Mouse (Mus musculus) gastrocnemius, postnatal 14 days (tissue): ENCODE measurements at regions not wholly inside any gene's neighbourhood (a gene's known extent, or its start where the extent isn't known, plus 50 kb on each side); places are given as distances from the start of the nearest gene placed in this dataset.

Experiments
- DNase-seq: peaks from one replicate; pipeline ENCODE4 v3.0.0; 2021; ENCODE audit warnings: mixed read lengths
- intact Hi-C: fragments of 180-260 bp; cut with DNase I; formaldehyde crosslinking; loops from one replicate; pipeline ENCODE4 v1.15.1; 2025; ENCODE audit warnings: low total_unique reads

DNA sequence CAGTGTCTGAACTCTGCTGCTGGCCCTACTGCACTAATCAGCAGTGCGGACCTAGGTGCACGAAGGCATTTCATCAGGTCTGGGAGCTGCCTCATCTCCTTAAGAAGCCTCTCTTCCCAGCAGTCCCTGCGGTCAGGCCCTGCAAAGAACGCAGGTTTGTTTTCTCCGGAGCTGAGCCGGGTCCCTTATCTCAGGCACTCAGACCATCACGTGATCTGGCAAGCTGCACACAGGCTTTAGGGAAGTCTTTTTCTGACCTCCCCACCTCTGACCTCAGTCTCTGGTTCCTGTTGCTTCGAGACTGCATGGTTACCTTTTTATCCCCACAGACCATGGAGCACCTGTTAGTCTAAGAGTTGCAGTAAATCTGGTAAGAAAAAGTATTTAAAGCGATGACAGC, 59.8 kb upstream of the Cpeb4 start:
- DNase-seq, result no peak
- intact Hi-C loops, result no loop called here

DNA sequence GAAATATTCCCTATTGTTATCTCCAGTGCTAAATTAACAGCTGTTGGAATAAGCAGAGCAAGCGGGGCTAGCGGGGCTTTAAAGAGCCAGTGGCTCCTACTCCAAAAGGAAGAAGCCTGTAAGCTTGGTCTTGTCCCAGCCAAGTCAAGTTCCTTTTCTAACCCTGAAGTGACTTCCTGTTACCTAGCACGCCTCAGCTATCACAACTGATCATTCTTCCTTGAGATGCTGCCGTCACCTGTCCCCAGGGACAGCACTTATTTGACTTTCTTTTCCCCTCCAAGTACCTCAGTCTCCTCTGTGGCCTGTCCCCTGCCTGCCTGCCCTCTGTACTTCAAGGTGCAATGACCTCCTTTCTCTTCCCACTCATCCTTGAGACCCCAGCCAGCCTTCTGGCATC, 57.4 kb upstream of the Cpeb4 start:
- intact Hi-C loops, result no loop called here
- no peak for DNase-seq

DNA sequence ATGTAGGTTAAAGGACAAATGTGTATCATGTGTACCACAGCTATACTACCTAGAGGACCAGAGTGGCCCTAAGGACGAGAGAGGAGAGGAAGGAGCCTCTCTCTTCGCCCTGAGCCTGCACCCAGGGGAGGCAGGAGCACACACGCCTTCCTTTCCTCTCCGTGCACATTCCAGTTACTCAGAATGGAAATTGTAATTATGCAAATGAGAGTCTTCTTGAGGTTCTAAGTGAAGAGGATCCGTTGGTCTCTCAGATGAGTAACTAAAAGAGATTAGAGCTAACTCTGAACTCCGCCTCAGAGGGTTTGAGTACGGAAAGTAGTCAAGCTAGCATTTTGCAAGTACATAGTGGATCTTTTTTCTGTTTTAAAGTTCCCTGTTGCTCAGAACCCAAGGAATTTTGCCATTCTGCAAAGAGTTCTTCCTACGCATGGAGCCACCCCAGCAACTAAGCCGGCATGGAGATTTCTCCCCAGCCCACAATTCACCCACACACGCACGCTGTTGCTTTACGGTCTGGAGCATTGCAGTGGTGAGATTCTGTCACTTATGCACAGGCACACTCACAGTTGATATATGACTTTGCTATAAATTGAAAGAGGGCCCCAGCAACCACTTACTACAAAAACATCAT, 56.0 kb upstream of the Cpeb4 start:
- no peak for DNase-seq
- intact Hi-C loops, result no loop called here

DNA sequence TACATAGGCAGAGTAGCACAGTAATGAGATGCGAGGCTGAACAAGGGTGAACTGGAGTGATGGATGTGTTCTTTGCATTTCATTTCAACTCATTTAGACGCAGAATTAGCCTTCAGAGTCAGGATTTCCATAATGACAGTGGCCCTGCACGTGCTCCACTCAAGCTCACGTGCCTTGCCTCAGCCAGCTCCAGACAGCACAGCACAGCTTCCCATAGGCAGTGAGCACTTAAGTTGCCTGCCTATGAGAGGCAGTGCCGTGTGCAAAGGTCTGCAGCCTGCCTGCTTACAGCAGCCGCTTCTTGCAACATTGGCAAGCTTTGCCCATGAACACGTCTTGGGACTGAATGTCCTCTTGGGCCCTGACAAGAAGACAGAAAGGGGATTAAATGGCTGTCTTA, 54.0 kb upstream of the Cpeb4 start:
- DNase-seq, result no peak
- intact Hi-C loops, result no loop called here

DNA sequence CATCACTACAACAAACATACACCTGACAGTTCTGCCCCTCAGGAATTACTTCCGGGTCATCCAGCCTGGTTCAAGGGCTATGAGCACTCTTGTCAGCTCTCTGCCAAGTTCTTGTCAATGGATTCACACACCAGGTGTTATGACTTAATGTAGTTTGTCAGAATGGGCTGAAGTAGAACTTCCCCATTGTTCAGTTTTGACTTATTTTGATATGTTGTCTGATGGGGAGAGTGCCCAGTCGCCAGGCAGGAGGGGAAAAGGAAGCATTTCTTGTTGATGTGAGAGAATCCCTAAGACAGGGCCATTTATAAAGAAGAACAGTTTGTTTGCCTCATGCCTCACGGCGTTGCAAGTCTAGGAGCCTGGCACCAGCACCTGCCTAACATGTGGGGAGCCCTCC, 52.0 kb upstream of the Cpeb4 start:
- no peak for DNase-seq
- intact Hi-C loops, result no loop called here

DNA sequence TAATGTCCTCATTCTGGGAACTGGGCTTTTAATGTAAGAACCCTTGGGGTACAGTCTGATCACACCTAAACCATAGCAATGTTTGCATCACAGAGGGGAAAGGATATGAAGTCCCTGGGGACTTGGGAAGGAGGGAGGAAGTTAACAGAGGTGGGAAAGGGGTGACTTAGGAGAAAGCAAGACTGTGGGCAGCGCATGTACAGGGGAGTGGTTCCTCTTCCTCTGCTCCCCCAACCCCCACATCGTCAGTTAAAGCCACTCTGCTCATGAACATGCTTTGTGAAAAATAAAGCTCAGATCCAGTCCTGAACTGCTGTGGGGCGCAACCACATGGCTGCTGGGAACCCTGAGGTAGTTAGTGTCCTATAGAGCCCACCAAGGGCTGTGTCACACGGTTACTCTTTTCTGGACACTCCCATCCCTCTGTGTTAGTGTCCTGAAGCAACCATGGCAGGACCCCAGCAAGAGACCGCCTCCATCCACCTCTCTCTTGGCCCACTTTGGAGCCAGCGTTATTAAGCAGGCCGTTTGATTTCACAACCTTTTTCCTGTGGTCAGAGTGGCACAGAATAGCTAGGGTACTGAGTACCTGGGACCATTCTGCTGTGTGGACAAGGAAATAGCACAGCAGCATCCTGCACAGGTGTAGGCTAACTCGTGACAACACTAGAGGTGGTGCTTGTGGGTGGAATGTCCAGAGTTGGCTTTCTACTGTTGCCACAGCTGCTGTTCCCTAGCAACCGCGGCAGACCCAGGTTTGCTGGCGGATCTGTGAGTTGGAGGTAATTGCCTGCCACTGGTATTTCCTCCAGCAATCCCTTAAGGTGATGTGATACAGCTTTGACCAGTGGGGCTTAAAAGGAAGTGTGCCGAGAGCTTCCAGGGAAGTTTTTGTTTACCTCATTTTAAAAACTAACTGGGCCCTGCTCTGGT, 50.3 kb upstream of the Cpeb4 start:
- intact Hi-C loops, result no loop called here
- no peak for DNase-seq
